Mouse (Mus musculus) T-helper 1 cell (primary cell): ENCODE measurements at regions not wholly inside any gene's neighbourhood (a gene's known extent, or its start where the extent isn't known, plus 50 kb on each side); places are given as distances from the start of the nearest gene placed in this dataset.
"Not testable (repeated sequence)": the region's sequence is repeated elsewhere in the genome, so short reads cannot be mapped to it uniquely, and the experiment has no call there.

Experiments used
- in situ Hi-C: fragments of 300-600 bp; cut with MboI, MseI; formaldehyde crosslinking; loops from one replicate; pipeline ENCODE4 v1.15.1; 2025; ENCODE audit warnings: high pct_unique_total_duplicates

GRCm38 (mm10) chr14:53224789-53225188, 729.2 kb upstream of the Olfr1507 start:
- in situ Hi-C loops, result not testable (repeated sequence)

- in situ Hi-C loops, result not testable (repeated sequence)
Observed at GRCm38 (mm10) chr14:53210554-53210953, 715.0 kb upstream of the Olfr1507 start.

GRCm38 (mm10) chr14:53209258-53209657, 713.7 kb upstream of the Olfr1507 start:
- in situ Hi-C loops, result not testable (repeated sequence)

- in situ Hi-C loops, result loop anchor here (10.0 kb wide), 1 partner anchor 306 kb away; no protein-coding TSS in a partner anchor
Observed at GRCm38 (mm10) chr14:53190931-53191330, 695.4 kb upstream of the Olfr1507 start.

- in situ Hi-C loops, result not testable (repeated sequence)
Observed at GRCm38 (mm10) chr14:53174099-53174498, 678.5 kb upstream of the Olfr1507 start.

- in situ Hi-C loops, result loop anchor here (5.0 kb wide), 1 partner anchor 309 kb away; no protein-coding TSS in a partner anchor
Observed at GRCm38 (mm10) chr14:53166327-53166726, 670.8 kb upstream of the Olfr1507 start.

GRCm38 (mm10) chr14:53159012-53159411, 663.5 kb upstream of the Olfr1507 start:
- in situ Hi-C loops, result not testable (repeated sequence)

GRCm38 (mm10) chr14:53134783-53135182, 639.2 kb upstream of the Olfr1507 start:
- in situ Hi-C loops, result not testable (repeated sequence)

- in situ Hi-C loops, result not testable (repeated sequence)
Observed at GRCm38 (mm10) chr14:53132390-53132789, 636.8 kb upstream of the Olfr1507 start.

- in situ Hi-C loops, result not testable (repeated sequence)
Observed at GRCm38 (mm10) chr14:53121704-53122103, 626.2 kb upstream of the Olfr1507 start.

- in situ Hi-C loops, result loop anchor here (5.0 kb wide), 1 partner anchor 383 kb away; no protein-coding TSS in a partner anchor
Observed at GRCm38 (mm10) chr14:53109732-53110131, 614.2 kb upstream of the Olfr1507 start.

GRCm38 (mm10) chr14:53101362-53101761, 605.8 kb upstream of the Olfr1507 start:
- in situ Hi-C loops, result not testable (repeated sequence)

- in situ Hi-C loops, result loop anchor here (25.0 kb wide), 1 partner anchor 221 kb away; no protein-coding TSS in a partner anchor
Observed at GRCm38 (mm10) chr14:53090921-53091320, 595.4 kb upstream of the Olfr1507 start.

- in situ Hi-C loops, result loop anchor here (25.0 kb wide), 1 partner anchor 230 kb away; no protein-coding TSS in a partner anchor
Observed at GRCm38 (mm10) chr14:53081853-53082252, 586.3 kb upstream of the Olfr1507 start.

- in situ Hi-C loops, result loop anchor here (25.0 kb wide), 1 partner anchor 231 kb away; no protein-coding TSS in a partner anchor
Observed at GRCm38 (mm10) chr14:53081024-53081711, 585.6 kb upstream of the Olfr1507 start.

- in situ Hi-C loops, result loop anchor here (25.0 kb wide), 1 partner anchor 232 kb away; no protein-coding TSS in a partner anchor
Observed at GRCm38 (mm10) chr14:53080556-53080955, 585.0 kb upstream of the Olfr1507 start.

GRCm38 (mm10) chr14:53075937-53076336, 580.4 kb upstream of the Olfr1507 start:
- in situ Hi-C loops, result loop anchor here (25.0 kb wide), 1 partner anchor 236 kb away; no protein-coding TSS in a partner anchor

GRCm38 (mm10) chr14:53073126-53073525, 577.6 kb upstream of the Olfr1507 start:
- in situ Hi-C loops, result loop anchor here (5.0 kb wide), 1 partner anchor 684 kb away; no protein-coding TSS in a partner anchor

- in situ Hi-C loops, result loop anchor here (5.0 kb wide), 1 partner anchor 685 kb away; no protein-coding TSS in a partner anchor
Observed at GRCm38 (mm10) chr14:53072502-53072901, 577.0 kb upstream of the Olfr1507 start.

- in situ Hi-C loops, result not testable (repeated sequence)
Observed at GRCm38 (mm10) chr14:53054439-53054838, 558.9 kb upstream of the Olfr1507 start.

- in situ Hi-C loops, result not testable (repeated sequence)
Observed at GRCm38 (mm10) chr14:53053465-53054123, 558.0 kb upstream of the Olfr1507 start.

GRCm38 (mm10) chr14:53047683-53048082, 552.1 kb upstream of the Olfr1507 start:
- in situ Hi-C loops, result loop anchor here (5.0 kb wide), 1 partner anchor 305 kb away; no protein-coding TSS in a partner anchor
